Mouse (Mus musculus) cortical plate, adult 2 months (tissue): ENCODE results near the gene Supt5.
A peak's percentile ranks its signal among the peaks of the same experiment; 100 is the strongest.

Experiments
- CTCF ChIP-seq: fragments of 200-500 bp; IDR thresholded peaks from 2 replicates; pipeline ENCODE4 v1.5.1; 2011; ENCODE audit warnings: mild to moderate bottlenecking, control low read depth, low read length; ENCODE audit not compliant: insufficient read depth; ENCODE audit errors: extremely low read depth
- POLR2A ChIP-seq: fragments of 200-500 bp; IDR thresholded peaks from 2 replicates; pipeline ENCODE4 v1.6.1; 2011; ENCODE audit warnings: mild to moderate bottlenecking, low read length, control low read depth; ENCODE audit not compliant: insufficient read depth; ENCODE audit errors: extremely low read depth

GRCm38 (mm10) chr7:28386462-28386861 lies 47.9 kb upstream of the Supt5 start:
- TF ChIP-seq POLR2A (no peak), CTCF (peak; percentile 88)
